Mouse (Mus musculus): Measurements from ENCODE around the gene Spink4. TPM values are rescaled to one million over a fixed set of nuclear protein-coding genes. Genes with fewer than 3 reads are reported as not detected.

Spink4 gene
- polyA plus RNA-seq, 1 experiment: not detected

DNA sequence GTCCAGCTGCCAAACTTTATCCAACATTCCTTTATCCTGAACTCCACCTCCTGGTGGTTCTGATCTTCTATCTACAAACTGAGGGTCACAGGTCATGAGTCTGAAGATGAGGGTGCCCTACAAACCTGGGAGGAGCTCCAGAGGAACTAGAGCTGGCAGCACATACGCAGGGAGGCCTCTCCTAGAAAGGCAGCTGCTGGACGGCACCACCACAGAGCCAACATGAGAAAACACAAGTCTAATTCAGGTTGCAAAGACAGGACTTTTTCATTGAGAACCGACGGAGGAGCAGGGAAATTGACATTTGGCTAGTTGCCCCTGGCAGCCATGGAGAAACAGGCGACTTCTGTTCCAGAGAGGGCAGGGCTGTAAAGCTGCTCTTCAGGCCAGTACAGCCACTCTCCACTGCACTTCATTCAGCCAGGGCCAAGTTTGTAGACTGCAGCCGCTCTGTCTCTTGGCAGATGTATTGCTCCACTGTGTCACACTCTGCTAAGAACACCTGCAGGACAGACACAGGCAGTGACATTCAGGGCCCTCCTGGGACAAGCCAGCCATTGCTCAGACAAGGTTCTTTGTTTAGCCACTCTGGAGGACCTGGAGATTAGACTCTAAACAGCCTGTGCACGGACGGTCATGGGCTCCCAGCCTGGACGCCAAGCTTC, 16.5 kb downstream of the Spink4 start:
- TF ChIP-seq POLR2A (IDR thresholded peaks at IDR 0.05; ENCODE audit: low read depth, low read length): no peak
- TF ChIP-seq CTCF (IDR thresholded peaks at IDR 0.05; ENCODE audit: extremely low read depth, insufficient read depth, insufficient read length, insufficient replicate concordance): no peak
- DNase-seq (ENCODE audit: low read depth in 1 of 2, low spot score in 2 of 2): no peak
- peaks cover 29% of the 10 kb centered on the region for H3K36me3 ChIP-seq (ENCODE audit: control insufficient read depth, insufficient read depth, low read length)

GRCm38 (mm10) chr4:40938793-40939192, 18.9 kb downstream of the Spink4 start:
- H3K36me3 ChIP-seq (ENCODE audit: control insufficient read depth, insufficient read depth, low read length): peaks cover 43% of the 10 kb centered on the region
- H3K4me1 ChIP-seq (ENCODE audit: control insufficient read depth, insufficient read depth, insufficient read length): no peaks in the 10 kb centered on the region
- H3K27me3 ChIP-seq (ENCODE audit: control insufficient read depth, insufficient read depth, low read length): no peaks in the 10 kb centered on the region
- TF ChIP-seq CTCF (IDR thresholded peaks at IDR 0.05; ENCODE audit: extremely low read depth, insufficient read depth, insufficient read length, insufficient replicate concordance): no peak
- no peak for TF ChIP-seq POLR2A (IDR thresholded peaks at IDR 0.05; ENCODE audit: low read depth, low read length)
- H3K4me3 ChIP-seq (ENCODE audit: extremely low read depth, insufficient read depth, insufficient read length): no peak overlapping the region
- DNase-seq (ENCODE audit: low read depth in 1 of 2, low spot score in 2 of 2): no peak
- no peak overlapping the region for H3K27ac ChIP-seq (ENCODE audit: insufficient read depth, low read length)
- 97% methylated on average over 5 of the region's 5 CpGs for WGBS

More for the DNA sequence above, 16.5 kb downstream of the Spink4 start:
- Histone ChIP-seq H3K4me3 (ENCODE audit: extremely low read depth, insufficient read depth, insufficient read length) (no peak overlapping the region), H3K27ac (ENCODE audit: insufficient read depth, low read length) (no peak overlapping the region), H3K4me1 (ENCODE audit: control insufficient read depth, insufficient read depth, insufficient read length) (no peaks in the 10 kb centered on the region), H3K27me3 (ENCODE audit: control insufficient read depth, insufficient read depth, low read length) (no peaks in the 10 kb centered on the region)
- whole genome bisulfite sequencing: 80% methylated on average over 9 of the region's 9 CpGs

DNA sequence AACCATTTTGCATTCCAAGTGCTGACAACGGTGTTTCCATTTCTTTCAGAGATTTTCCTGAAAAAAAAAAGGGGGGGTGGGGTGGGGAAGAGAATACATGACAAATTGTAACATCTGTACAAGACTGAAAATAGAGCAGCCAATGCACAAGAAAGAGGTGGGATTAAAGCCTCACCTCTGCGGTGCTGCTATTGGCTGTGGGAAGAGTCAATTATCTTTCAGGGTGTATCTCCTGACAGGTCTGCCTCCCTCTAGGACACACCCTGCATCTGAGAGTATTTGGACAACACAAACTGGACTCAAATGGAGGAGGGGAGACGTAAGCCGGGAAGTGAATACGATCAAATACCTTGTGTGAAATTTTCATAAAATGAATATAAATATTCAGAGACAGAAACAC, 23.8 kb downstream of the Spink4 start:
- Histone ChIP-seq H3K36me3 (ENCODE audit: control insufficient read depth, insufficient read depth, low read length) (peaks cover 36% of the 10 kb centered on the region), H3K27ac (ENCODE audit: insufficient read depth, low read length) (no peak overlapping the region), H3K27me3 (ENCODE audit: control insufficient read depth, insufficient read depth, low read length) (no peaks in the 10 kb centered on the region), H3K4me3 (ENCODE audit: extremely low read depth, insufficient read depth, insufficient read length) (no peak overlapping the region), H3K4me1 (ENCODE audit: control insufficient read depth, insufficient read depth, insufficient read length) (peaks cover 2% of the 10 kb centered on the region; the same call in 1 of the 2 replicates)
- DNase-seq (ENCODE audit: low read depth in 1 of 2, low spot score in 2 of 2): no peak
- TF ChIP-seq POLR2A (IDR thresholded peaks at IDR 0.05; ENCODE audit: low read depth, low read length) (no peak), CTCF (IDR thresholded peaks at IDR 0.05; ENCODE audit: extremely low read depth, insufficient read depth, insufficient read length, insufficient replicate concordance) (no peak)
- WGBS: 95% methylated on average over 5 of the region's 5 CpGs

GRCm38 (mm10) chr4:40946516-40947121, 26.8 kb downstream of the Spink4 start:
- WGBS: 80% methylated on average over 7 of the region's 7 CpGs
- Histone ChIP-seq H3K27ac (ENCODE audit: insufficient read depth, low read length) (no peak overlapping the region), H3K36me3 (ENCODE audit: control insufficient read depth, insufficient read depth, low read length) (peaks cover 21% of the 10 kb centered on the region), H3K27me3 (ENCODE audit: control insufficient read depth, insufficient read depth, low read length) (no peaks in the 10 kb centered on the region), H3K4me1 (ENCODE audit: control insufficient read depth, insufficient read depth, insufficient read length) (peaks cover 2% of the 10 kb centered on the region; the same call in 1 of the 2 replicates), H3K4me3 (ENCODE audit: extremely low read depth, insufficient read depth, insufficient read length) (no peak overlapping the region)
- TF ChIP-seq CTCF (IDR thresholded peaks at IDR 0.05; ENCODE audit: extremely low read depth, insufficient read depth, insufficient read length, insufficient replicate concordance) (no peak), POLR2A (IDR thresholded peaks at IDR 0.05; ENCODE audit: low read depth, low read length) (no peak)
- no peak for DNase-seq (ENCODE audit: low read depth in 1 of 2, low spot score in 2 of 2)

DNA sequence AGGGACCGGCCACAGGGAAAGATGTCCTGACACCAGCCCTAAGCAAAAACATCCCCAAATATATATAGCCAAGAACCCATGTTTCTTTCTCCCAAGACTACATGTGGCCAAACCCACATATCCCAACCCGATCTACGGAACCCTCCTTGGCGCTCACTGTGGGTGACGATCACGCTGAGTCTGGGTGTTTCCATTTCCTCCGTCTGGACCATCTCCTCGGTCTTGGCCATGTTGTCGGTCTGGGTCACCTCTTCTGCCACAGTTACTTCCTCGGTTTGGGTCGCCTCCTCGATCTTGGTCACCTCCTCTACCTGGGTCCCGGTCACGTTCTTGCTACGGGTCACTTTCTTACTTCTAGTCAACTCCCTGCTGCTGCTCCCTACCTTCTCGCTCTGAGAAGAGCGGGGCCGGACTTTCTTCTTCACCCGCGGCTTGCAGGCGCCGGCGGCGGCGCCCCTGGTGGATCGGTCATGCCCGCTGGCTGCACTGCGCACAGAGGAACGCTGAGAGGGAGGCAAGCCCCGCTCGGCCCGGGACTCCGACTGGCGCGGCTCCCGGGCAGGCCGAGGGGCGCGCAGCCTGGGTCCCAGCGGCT, 27.8 kb downstream of the Spink4 start:
- peak in 1 of 2 experiments; percentile 3 for DNase-seq (ENCODE audit: low read depth in 1 of 2, low spot score in 2 of 2)
- Histone ChIP-seq H3K4me1 (ENCODE audit: control insufficient read depth, insufficient read depth, insufficient read length) (peaks cover 2% of the 10 kb centered on the region; the same call in 1 of the 2 replicates), H3K27me3 (ENCODE audit: control insufficient read depth, insufficient read depth, low read length) (no peaks in the 10 kb centered on the region), H3K27ac (ENCODE audit: insufficient read depth, low read length) (peak overlapping the region; percentile 77), H3K36me3 (ENCODE audit: control insufficient read depth, insufficient read depth, low read length) (peaks cover 13% of the 10 kb centered on the region), H3K4me3 (ENCODE audit: extremely low read depth, insufficient read depth, insufficient read length) (peak overlapping the region; percentile 77)
- 1% methylated on average over 39 of the region's 40 CpGs for WGBS
- TF ChIP-seq CTCF (IDR thresholded peaks at IDR 0.05; ENCODE audit: extremely low read depth, insufficient read depth, insufficient read length, insufficient replicate concordance) (no peak), POLR2A (IDR thresholded peaks at IDR 0.05; ENCODE audit: low read depth, low read length) (no peak)

DNA sequence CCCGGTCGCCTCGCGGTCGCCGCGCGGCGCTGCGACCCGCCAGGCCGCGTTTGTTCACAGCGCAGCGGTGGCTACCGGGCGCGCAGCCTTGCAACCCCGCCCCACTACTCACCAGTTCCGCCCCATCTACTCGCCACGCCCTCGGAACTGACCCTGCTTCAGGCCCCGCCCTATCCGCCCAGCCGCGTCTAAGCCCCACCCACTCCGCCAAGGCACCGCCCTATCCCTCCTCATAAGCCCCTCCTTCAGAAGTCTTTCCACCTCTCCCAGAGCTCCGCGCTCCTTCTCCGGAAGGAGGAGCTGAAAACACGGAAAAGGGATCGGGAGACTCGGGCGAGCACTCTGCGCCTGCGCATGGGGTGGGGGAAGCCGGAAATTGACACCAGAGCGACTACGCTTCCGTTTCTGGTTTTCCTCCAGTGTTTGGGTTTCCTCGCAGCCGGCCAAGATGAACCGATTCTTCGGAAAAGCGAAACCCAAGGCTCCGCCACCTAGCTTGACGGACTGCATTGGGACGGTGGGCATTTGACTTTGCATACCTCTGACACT, 28.4 kb downstream of the Spink4 start, which contains the start of the genes Bag1 and Chmp5:
Gene Bag1, minus strand, starts transcription at position 135 of the 549 bp plus-strand sequence.
Gene Chmp5, plus strand, starts transcription at position 248 of the 549 bp plus-strand sequence.
- peaks cover 2% of the 10 kb centered on the region; the same call in 1 of the 2 replicates for H3K4me1 ChIP-seq (ENCODE audit: control insufficient read depth, insufficient read depth, insufficient read length)
- peak within 1 kb of the TSS; percentile 77 for H3K27ac ChIP-seq (ENCODE audit: insufficient read depth, low read length)
- TF ChIP-seq POLR2A (IDR thresholded peaks at IDR 0.05; ENCODE audit: low read depth, low read length) (peak; percentile 85), CTCF (IDR thresholded peaks at IDR 0.05; ENCODE audit: extremely low read depth, insufficient read depth, insufficient read length, insufficient replicate concordance) (no peak)
- no peaks in the 10 kb centered on the region for H3K27me3 ChIP-seq (ENCODE audit: control insufficient read depth, insufficient read depth, low read length)
- DNase-seq (ENCODE audit: low read depth in 1 of 2, low spot score in 2 of 2): peak; percentile 88 to 97
- peaks cover 11% of the 10 kb centered on the region for H3K36me3 ChIP-seq (ENCODE audit: control insufficient read depth, insufficient read depth, low read length)
- under 1% methylated on average over 49 of the region's 50 CpGs for whole genome bisulfite sequencing
- H3K4me3 ChIP-seq (ENCODE audit: extremely low read depth, insufficient read depth, insufficient read length): peak within 1 kb of the TSS; percentile 77
